Mouse (Mus musculus): ENCODE results near the gene Prkce. TPM values are rescaled to one million over a fixed set of nuclear protein-coding genes. Genes with fewer than 3 reads are reported as not detected.
A peak's percentile ranks its signal among the peaks of the same experiment; 100 is the strongest.

Prkce gene
- total RNA-seq, 2 experiments from 2014 or later: 253 to 257 TPM

- intact Hi-C loops (cut with DNase I): loop anchor here (10.0 kb wide), 1 partner anchor 364 kb away; no protein-coding TSS in a partner anchor
- DNase-seq: no peak
These were observed 363.6 kb downstream of the Prkce start for GRCm38 (mm10) chr17:86531231-86531630.

GRCm38 (mm10) chr17:86532783-86533548, 365.4 kb downstream of the Prkce start:
- DNase-seq: no peak
- intact Hi-C loops (cut with DNase I): loop anchor here (10.0 kb wide), 1 partner anchor 362 kb away; no protein-coding TSS in a partner anchor

- intact Hi-C loops (cut with DNase I): loop anchor here (10.0 kb wide), 1 partner anchor 361 kb away; no protein-coding TSS in a partner anchor
- DNase-seq: no peak
These were observed 365.9 kb downstream of the Prkce start for GRCm38 (mm10) chr17:86533549-86533851.

GRCm38 (mm10) chr17:86535096-86535495, 367.5 kb downstream of the Prkce start:
- intact Hi-C loops (cut with DNase I): loop anchor here (5.0 to 10.0 kb wide), 2 partner anchors 277 to 360 kb away; no protein-coding TSS in a partner anchor
- peak; percentile 72 for DNase-seq

- intact Hi-C loops (cut with DNase I): loop anchor here (5.0 to 10.0 kb wide), 2 partner anchors 276 to 359 kb away; no protein-coding TSS in a partner anchor
- peak; percentile 73 for DNase-seq
These were observed 368.5 kb downstream of the Prkce start for GRCm38 (mm10) chr17:86535827-86536656.

- no peak for DNase-seq
- intact Hi-C loops (cut with DNase I): loop anchor here (5.0 to 10.0 kb wide), 2 partner anchors 272 to 355 kb away; no protein-coding TSS in a partner anchor
These were observed 372.4 kb downstream of the Prkce start for GRCm38 (mm10) chr17:86539881-86540430.

GRCm38 (mm10) chr17:86546529-86546928, 378.9 kb downstream of the Prkce start:
- intact Hi-C loops (cut with DNase I): no loop called here

GRCm38 (mm10) chr17:86549128-86549527, 381.5 kb downstream of the Prkce start:
- intact Hi-C loops (cut with DNase I): no loop called here

More at GRCm38 (mm10) chr17:86546529-86546928, 378.9 kb downstream of the Prkce start:
- DNase-seq: peak; percentile 45

GRCm38 (mm10) chr17:86551561-86551960, 384.0 kb downstream of the Prkce start:
- DNase-seq: no peak
- intact Hi-C loops (cut with DNase I): no loop called here

More at GRCm38 (mm10) chr17:86549128-86549527, 381.5 kb downstream of the Prkce start:
- no peak for DNase-seq

GRCm38 (mm10) chr17:86551995-86552394, 384.4 kb downstream of the Prkce start:
- DNase-seq: no peak
- intact Hi-C loops (cut with DNase I): no loop called here

- DNase-seq: no peak
- intact Hi-C loops (cut with DNase I): no loop called here
These were observed 391.8 kb downstream of the Prkce start for GRCm38 (mm10) chr17:86559206-86559891.

GRCm38 (mm10) chr17:86560499-86560898, 392.9 kb downstream of the Prkce start:
- intact Hi-C loops (cut with DNase I): no loop called here
- DNase-seq: no peak

- intact Hi-C loops (cut with DNase I): no loop called here
- DNase-seq: no peak
These were observed 402.9 kb downstream of the Prkce start for GRCm38 (mm10) chr17:86570491-86570890.

GRCm38 (mm10) chr17:86571266-86571665, 403.7 kb downstream of the Prkce start:
- no peak for DNase-seq
- intact Hi-C loops (cut with DNase I): no loop called here

- no peak for DNase-seq
- intact Hi-C loops (cut with DNase I): no loop called here
These were observed 404.6 kb downstream of the Prkce start for GRCm38 (mm10) chr17:86572136-86572535.

- no peak for DNase-seq
- intact Hi-C loops (cut with DNase I): no loop called here
These were observed 405.0 kb downstream of the Prkce start for GRCm38 (mm10) chr17:86572576-86572975.

- intact Hi-C loops (cut with DNase I): no loop called here
- no peak for DNase-seq
These were observed 406.1 kb downstream of the Prkce start for GRCm38 (mm10) chr17:86573596-86574248.

- DNase-seq: no peak
- intact Hi-C loops (cut with DNase I): no loop called here
These were observed 413.1 kb downstream of the Prkce start for GRCm38 (mm10) chr17:86580724-86581123.

GRCm38 (mm10) chr17:86582341-86582740, 414.8 kb downstream of the Prkce start:
- no peak for DNase-seq
- intact Hi-C loops (cut with DNase I): no loop called here

- no peak for DNase-seq
- intact Hi-C loops (cut with DNase I): no loop called here
These were observed 418.9 kb downstream of the Prkce start for GRCm38 (mm10) chr17:86586441-86586840.

Measured in left cerebral cortex, postnatal 4 days (tissue).